Mouse (Mus musculus) left cerebral cortex, adult 18-20 months (tissue): ENCODE results near the gene Chadl. TPM values are rescaled to one million over a fixed set of nuclear protein-coding genes. Genes with fewer than 3 reads are reported as not detected.
"Not testable (repeated sequence)": the region's sequence is repeated elsewhere in the genome, so short reads cannot be mapped to it uniquely, and the experiment has no call there.

Experiments
- DNase-seq, 2 experiments: peaks; one replicate each; pipeline ENCODE4 v3.0.0; 2021 to 2022; ENCODE audit warnings: low spot score in 2 of 2, mixed read lengths in 1 of 2
- long read RNA-seq, 2 experiments: library from polyadenylated mRNA; stranded (forward); transcript quantifications; one replicate each; pipeline ENCODE4 v2.0.0; 2021
- total RNA-seq, 2 experiments: library from RNA; stranded (reverse); gene quantifications; 2 replicates each; pipeline ENCODE4 v1.2.3; 2021

Gene Chadl
- total RNA-seq: 10 to 100 TPM; 11.5 to 12.3 TPM
- long read RNA-seq, experiment 1, transcript Chadl-201 (6 exons, 2,548 nt): minor isoform, 5 of 31 reads
- long read RNA-seq, experiment 1, transcript Chadl-203 (3 exons, 1,095 nt): major isoform, 8 of 31 reads
- long read RNA-seq, experiment 1, partial matches to known transcripts: 15 of 31 reads
- long read RNA-seq, experiment 1, other reads (novel, unspliced or antisense): 2 of 31 reads
- long read RNA-seq, experiment 2, transcript Chadl-203 (3 exons, 1,095 nt): major isoform, 9 of 28 reads
- long read RNA-seq, experiment 2, transcript Chadl-201 (6 exons, 2,548 nt): minor isoform, 8 of 28 reads
- long read RNA-seq, experiment 2, partial matches to known transcripts: 8 of 28 reads
- long read RNA-seq, experiment 2, other reads (novel, unspliced or antisense): 3 of 28 reads

- DNase-seq: peak in 1 of 2 experiments; percentile 33
These were observed at the start of gene Chadl for GRCm38 (mm10) chr15:81697175-81697574. TSS of gene Chadl (minus strand) at chr15:81697287.

DNA sequence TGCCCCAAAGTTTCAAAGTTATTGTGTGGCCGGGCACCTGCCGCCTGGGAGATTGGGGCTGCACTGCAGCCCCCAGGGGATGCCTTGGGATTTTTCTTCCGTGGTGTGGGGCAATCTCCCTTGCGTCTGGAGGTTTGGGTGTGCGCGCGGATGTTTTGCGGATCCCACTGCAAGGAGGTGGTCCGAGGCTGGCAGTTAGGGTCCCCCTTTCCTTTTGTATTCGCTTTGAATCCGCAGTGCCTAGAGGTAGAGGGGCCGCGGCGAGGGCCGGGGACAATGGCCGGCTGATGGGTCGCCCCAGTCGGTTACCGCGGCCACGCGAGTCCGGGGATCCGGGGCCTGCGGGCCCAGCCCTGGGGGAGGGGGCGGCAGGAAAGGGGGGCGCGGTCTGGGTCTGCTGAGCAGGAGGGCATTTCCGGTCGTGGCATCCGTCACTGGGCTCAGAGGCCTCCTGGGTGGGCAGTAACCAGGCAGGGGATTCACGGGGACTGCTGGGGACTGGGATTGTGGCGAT is 48.6 kb upstream of the Chadl start:
- peak; percentile 45 for DNase-seq

- DNase-seq: peak; percentile 70 to 75
These were observed 48.0 kb upstream of the Chadl start, which contains the start of the genes Zc3h7b and Rangap1 for GRCm38 (mm10) chr15:81744992-81745600. TSS of gene Zc3h7b (plus strand) at chr15:81745057. TSS of gene Rangap1 (minus strand) at chr15:81745530.

- DNase-seq: not testable (repeated sequence)
These were observed 45.3 kb upstream of the Chadl start for GRCm38 (mm10) chr15:81742368-81742767.

DNA sequence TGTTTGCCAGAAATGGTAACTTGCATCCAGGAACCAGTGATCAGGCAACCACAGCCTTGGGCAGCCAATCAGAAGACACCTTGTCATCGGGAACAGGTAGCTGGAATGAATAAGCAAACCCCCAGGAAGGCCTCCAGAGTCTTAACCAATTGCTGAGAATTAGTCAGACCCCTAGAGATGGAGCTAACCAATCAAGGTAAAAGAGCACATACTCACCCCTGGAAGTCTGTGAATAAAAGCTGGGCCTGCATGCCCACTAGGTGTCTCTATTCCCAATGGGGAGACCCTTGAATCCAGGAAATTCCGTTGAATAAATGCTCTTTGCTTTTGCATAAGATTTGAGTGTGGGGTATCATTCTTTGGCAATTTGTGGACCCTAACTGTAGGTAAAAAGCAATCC is 42.8 kb upstream of the Chadl start:
- DNase-seq: no peak

GRCm38 (mm10) chr15:81739296-81739695 is 42.2 kb upstream of the Chadl start:
- no peak for DNase-seq

DNA sequence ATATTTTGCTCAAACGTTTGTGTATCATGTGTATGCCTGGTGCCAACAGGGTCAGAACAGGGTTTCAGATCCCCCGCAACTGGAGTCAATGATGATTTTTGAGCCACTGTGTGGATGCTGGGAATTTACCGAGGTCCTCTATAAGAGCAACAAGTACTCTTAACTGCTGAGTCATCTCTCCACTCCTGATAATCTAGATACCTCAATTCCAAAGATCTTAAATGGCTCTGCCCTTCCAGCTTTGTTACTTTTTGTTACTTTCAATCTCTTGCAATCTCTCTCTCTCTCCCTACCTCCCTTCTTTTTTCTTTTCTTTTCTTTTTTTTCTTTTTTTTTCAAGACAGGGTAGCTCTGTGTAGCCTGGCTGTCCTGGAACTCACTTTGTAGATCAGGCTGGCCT is 38.0 kb upstream of the Chadl start:
- DNase-seq: no peak

GRCm38 (mm10) chr15:81729792-81730635 is 32.9 kb upstream of the Chadl start:
- peak; percentile 97 to 99 for DNase-seq

GRCm38 (mm10) chr15:81729241-81729791 is 32.2 kb upstream of the Chadl start:
- peak; percentile 77 to 81 for DNase-seq

DNA sequence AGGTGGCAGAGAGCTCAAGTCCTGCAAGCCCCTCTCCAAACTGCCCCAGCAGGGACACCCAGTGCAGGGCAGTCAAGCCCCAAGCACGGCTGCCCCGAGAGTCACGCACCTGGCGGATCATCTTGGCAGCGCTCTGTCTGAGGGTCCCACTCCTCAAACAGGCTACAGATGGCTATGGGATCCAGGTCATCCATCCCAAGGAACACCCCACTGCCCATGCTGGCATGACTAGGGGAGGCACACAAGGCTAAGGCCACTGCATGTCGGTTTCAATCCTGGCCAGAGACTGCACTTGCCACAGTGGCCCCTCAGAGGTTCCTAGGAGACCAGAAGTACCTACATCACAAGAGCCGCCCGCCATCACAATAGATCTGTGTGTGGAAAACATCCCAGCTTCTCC is 28.9 kb upstream of the Chadl start:
- DNase-seq: no peak

GRCm38 (mm10) chr15:81723653-81724052 is 26.6 kb upstream of the Chadl start:
- no peak for DNase-seq

GRCm38 (mm10) chr15:81722361-81722760 is 25.3 kb upstream of the Chadl start:
- DNase-seq: no peak

DNA sequence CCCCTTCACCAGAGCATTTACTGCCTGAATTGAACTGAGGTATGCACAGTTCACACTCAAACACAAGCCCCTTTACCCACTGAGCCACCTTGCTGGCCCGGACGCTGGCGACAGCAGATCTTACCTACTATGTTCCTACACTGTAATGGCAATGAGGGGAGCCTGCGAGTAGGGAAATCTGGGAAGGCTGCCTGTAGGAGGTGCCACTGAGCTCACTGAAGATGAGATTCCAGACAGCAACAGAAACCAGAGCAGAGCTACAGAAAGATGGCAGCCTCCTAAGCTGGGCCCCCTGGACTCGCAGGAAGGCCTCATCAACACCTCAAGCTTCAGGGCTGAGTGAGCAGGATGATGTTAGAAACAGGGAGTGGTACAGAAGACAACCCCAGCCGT is 22.0 kb upstream of the Chadl start:
- no peak for DNase-seq

- peak; percentile 14 to 44 for DNase-seq
These were observed 21.4 kb upstream of the Chadl start for GRCm38 (mm10) chr15:81718336-81719138.

- no peak for DNase-seq
These were observed 16.7 kb upstream of the Chadl start for GRCm38 (mm10) chr15:81713742-81714141.

- no peak for DNase-seq
These were observed 13.7 kb upstream of the Chadl start for GRCm38 (mm10) chr15:81710801-81711200.

GRCm38 (mm10) chr15:81709686-81710085 is 12.6 kb upstream of the Chadl start:
- no peak for DNase-seq

- DNase-seq: no peak
These were observed 11.9 kb upstream of the Chadl start for GRCm38 (mm10) chr15:81708991-81709390.

- DNase-seq: no peak
These were observed 6.0 kb upstream of the Chadl start for GRCm38 (mm10) chr15:81703094-81703489.
